Mouse (Mus musculus): ENCODE data around the gene Atm. TPM values are rescaled to one million over a fixed set of nuclear protein-coding genes. Genes with fewer than 3 reads are reported as not detected.

Gene Atm
- 10 to 100 TPM; 12.5 to 17.4 TPM for total RNA-seq (2021)
- long read RNA-seq, experiment 1: 0 reads
- long read RNA-seq, experiment 2, partial matches to known transcripts: 1 of 1 reads
- long read RNA-seq, experiment 2, other reads (novel, unspliced or antisense): 0 of 1 reads

DNA sequence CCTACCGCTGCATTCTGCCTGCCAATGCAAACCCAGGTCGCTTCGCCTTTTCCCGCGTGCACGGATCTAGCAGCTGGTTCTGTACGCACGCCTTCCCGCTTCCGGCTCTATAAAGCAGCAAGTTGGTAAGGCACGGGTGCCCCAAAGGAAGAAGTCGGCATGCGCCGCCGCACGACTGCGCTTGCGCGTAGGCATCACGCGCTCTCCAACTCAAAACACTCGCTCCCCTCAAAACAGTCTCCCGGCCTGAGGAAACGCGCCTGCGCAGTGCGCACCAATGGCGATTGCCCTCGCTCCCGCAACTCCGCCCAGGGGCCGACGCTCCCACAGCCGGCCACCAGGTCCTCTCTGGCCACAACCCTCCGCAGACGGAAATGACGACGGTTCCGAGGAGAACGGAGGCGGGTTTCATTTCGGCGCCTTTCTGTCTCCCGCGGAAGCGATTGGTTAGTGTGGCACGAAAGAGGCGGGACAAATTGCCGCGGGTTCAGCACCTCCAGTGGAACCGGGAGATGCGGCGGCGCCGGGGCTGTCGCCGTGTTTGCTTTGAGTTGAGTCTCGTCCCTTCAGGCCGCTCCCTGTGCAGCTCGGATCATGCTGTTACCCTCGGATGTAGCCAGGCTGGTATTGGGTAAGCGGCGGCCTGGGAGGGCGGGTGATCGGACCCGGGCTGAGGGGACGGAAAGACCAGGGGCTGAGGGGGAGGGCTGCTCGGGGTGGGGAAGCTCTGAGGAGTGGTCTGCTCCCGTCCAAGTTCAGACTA lies at the start of gene Atm, which contains the start of gene Npat:
TSS of gene Atm (minus strand) at position 183 of the 763 bp plus-strand sequence.
TSS of gene Npat (plus strand) at position 490 of the 763 bp plus-strand sequence.
- peak; percentile 99 for DNase-seq

DNA sequence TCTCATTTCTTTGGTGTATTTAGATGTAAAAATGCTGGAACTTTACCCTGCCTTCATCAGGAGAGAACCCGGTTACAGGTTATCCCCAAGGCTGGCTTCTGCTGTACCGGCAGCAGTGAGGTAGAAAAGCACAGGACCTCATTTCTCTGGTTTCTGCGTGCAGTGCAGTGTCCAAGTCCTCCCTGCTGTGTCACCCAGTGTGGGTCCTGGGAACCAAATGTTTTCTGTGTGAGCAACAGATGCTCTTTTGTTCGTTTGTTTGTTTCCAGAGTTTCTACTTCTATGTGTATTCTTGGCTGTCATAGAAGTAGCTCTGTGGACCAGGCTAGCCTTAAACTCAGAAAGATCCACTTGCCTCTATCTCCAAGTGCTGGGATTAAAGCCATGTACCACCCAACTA lies 45.3 kb upstream of the Atm start:
- DNase-seq: no peak

DNA sequence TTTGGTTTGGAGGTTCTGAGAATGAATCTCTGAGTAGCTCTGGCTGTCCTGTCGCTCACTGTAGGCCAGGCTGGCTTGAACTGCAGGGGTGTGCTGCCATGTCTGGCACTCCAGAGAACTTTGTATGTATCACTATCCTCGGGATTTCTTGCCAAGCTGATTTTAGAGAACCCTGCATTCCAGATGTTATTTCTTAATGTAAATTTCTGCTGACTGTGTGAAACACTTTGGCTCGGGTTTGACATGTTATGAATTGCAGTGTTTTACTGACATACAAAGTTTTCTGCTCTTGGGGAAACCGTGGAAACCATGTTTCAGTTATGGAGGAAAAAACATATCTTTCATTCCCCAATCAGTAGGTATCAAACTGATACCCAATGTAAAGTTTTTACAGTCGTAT lies 39.2 kb upstream of the Atm start:
- DNase-seq: no peak

DNA sequence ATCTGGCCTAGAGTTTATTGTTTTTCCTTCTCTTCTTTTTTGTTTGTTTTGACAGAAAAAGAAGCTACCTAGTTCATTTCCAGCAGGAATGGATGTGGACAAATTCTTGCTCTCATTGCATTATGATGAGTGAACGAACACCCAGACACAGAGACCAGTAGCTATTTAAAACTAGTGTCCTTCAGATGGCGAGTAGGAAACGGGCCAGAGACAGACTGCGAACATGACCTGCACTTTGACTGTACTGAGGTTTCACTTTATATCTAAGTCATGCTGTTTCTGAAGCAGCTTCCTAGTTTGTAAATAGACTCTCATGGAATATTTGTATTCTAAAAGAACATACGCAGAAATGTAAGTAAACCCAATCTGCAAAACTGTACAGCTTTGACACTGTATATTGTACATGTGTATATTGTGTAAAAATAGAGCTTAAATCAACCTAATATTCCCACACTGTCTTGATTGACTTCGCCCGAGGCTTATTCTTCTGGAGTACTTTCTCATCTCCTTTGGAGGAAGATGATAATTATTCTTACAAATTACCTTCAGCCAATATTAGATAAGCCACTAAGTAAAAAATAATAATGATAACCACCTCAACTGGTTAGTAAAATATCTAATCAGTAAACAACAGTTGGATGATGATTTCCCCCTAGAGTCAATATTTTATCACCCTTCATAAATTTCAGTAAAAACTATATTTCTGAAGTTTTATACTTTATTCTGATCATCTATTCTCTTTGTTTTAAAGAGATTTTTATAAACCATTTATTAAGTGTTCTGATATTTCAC lies 36.2 kb upstream of the Atm start:
- no peak for DNase-seq

DNA sequence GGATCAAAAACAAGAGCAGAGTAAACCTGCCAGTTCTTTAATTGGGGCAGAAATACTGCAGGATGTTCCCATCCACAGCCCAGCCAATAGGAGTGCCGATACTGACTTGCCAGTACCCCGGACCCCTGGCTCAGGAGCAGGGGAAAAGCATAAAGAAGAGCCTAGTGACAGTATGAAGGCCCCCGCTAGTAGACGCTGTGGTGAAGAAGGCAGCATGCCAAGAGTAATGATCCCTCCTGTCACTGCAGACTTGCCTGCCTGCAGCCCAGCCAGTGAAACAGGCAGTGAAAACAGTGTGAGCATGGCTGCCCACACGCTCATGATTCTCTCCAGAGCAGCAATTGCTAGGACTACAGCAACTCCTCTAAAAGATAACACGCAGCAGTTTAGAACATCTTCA lies 34.1 kb upstream of the Atm start:
- DNase-seq: peak; percentile 15

GRCm38 (mm10) chr9:53537336-53537965 lies 911 bp upstream of the Atm start:
- DNase-seq: peak; percentile 51

GRCm38 (mm10) chr9:53535416-53536320 lies 872 bp downstream of the Atm start:
- peak; percentile 24 for DNase-seq

GRCm38 (mm10) chr9:53517373-53518009 lies 19.0 kb downstream of the Atm start:
- DNase-seq: no peak

- DNase-seq: no peak
Observed at GRCm38 (mm10) chr9:53514091-53514490, 22.4 kb downstream of the Atm start.

DNA sequence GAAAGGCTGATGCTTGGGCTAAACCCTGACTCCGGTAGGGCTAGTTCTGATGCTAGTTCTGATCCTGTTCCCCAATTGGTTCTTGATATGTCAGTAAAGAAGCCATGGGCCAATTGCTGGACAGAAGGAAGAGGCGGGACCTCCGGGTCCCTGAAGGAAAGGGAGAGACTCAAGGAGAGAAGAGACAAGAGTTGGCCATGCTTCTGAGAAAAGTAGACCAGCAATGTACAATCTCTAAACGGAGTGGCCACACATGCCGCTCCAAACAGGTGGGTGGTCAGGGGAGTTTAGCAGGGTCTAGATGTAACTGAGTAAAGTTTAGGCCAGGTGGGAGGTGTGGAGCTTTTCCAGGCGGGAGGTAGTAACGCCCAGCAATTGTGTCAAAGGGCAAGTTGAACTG lies 28.5 kb downstream of the Atm start:
- peak; percentile 23 for DNase-seq

- no peak for DNase-seq
Observed at GRCm38 (mm10) chr9:53485886-53486285, 50.7 kb downstream of the Atm start.

DNA sequence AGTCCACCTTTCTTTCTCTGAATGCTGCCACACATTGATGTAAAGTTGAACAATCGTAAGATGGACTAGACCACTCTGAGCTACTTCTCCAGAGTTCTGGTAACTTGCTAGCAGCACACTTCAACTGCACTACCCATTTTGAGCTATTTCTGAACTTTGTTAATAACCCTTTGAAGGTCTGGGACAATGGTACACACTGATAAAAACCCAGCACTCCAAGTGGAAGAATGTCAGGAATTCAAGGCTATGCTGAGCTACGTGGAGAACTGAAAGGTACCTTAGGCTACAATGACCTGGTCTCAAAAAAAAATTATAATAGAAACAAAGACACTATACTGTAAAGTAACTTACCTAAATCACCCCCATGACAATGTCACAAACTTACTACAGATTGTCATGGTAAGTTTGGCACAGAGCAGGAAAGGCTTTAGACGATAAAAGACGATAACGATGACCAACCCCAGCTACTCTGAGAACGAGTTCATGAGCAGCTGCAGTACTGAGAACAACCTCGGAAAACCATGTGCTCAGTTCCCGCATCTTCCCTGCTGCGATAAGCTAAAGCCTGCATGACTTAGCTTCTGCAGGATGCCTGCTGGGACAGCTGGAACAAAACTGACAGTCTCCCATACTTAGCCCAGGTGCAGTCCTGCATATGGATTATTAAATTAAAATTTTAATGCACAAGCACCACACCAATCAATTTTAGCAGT lies 63.6 kb downstream of the Atm start:
- DNase-seq: no peak

DNA sequence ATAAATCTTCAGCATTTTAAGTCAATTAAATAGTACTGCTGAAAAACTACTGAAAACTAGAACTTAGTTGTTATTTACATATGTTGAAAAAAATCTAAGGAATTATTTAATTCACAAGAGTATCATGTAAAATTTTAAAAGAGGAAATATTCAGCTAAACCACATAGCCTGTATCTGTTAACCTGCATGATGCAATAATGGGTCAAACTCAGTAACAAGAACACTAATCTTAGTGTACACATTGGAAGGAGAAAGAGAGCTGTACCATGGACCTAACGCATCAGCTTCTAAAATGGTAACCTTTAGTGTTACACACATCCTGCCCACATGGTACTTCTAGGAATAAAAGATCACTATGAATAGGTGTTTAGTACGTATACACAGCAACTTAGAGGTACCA lies 84.5 kb downstream of the Atm start:
- DNase-seq: no peak

DNA sequence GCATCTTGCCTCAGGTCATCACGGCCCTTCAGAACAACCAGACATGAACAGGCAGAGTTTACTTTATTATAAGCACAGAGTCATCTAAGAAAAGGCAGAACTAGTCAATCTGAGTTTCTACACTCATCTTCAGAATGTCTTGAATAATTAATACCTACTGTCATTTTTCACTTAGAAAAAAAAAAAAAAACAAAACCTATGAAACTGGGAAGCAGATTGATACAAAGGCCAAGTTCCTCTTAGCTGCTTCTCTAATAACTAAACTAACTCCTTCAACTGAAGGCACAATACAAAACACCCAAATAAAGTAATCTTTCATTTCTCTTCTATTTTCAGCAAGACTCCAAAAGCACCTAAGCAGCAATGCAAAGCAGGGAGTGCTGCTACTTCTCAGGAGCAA lies 85.9 kb downstream of the Atm start:
- no peak for DNase-seq

GRCm38 (mm10) chr9:53435830-53436570 lies 100.5 kb downstream of the Atm start:
- no peak for DNase-seq

DNA sequence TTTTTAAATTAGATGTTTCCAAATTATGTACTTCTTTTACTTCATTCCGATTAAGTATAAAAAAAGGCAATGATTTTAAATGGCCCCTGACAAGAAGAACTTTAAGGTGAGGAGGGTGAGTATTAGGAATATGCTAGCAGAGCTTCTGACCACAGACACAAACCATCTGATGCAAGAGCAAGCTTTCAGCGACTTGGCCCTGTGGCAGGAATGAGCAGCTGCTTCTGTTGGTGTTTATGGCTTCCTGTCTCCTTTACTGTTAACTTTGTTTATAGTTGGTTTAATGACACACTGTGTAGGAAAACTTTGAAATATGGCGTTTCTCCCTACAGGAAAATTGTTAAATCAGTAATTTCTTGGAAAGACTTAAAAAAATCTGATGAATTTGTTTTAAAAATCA lies 108.9 kb downstream of the Atm start:
- DNase-seq: no peak

GRCm38 (mm10) chr9:53426726-53427125 lies 109.8 kb downstream of the Atm start:
- no peak for DNase-seq

DNA sequence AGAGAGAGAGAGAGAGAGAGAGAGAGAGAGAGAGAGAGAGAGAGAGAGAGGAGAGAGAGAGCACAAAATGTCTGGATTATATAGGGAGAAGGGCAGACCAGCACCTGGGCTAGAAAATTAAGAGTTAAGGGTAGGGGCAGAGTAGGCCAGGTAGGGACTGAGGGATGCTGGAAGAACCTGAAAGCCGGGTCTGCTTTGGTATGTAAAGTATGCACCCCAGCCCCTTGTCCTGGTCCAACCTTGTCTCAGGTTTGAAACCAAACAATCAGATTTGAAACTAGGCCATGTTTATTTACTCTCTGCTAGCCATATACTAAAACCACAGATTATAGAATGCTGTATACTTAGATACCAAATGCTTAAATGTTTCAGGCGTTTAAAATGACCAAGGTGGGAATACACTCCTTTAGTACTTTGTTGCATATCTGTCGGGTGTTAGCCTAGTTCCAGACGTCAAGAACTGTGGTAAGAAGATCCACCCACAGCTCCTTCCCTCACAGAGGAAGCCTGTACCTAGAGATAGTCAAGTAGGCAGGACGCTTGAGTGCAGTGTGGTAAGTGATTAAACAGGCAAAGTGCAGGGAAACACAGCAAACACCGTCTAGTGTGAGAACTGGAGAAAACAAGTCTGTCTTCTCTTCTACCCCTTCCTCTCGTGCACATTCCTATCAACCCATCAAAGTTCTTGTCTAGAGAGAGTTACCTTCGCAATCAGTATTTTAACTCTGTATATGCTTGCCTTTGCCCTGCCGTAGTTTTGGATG lies 114.2 kb downstream of the Atm start:
- no peak for DNase-seq

DNA sequence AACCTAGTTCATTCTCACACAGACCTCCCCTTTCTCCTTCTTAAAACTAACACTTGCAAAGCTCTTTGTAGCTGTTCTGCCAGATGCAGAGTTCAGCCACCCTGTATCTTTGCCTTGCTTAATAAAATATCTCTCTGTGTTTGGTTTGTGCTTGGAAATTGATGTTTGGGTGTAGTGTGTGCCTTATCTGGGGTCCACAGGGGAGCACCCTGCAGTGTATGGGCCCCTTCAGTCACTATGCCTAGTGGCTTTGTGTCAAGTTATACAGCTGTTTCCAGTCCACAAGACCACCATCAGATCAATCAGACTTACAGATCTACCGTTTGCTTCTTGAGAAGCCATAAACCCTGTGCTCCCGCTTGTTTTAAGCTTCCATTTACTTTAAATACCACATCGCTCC lies 127.1 kb downstream of the Atm start:
- DNase-seq: no peak

All from adrenal gland, postnatal 10 days (tissue).